Mouse (Mus musculus): ENCODE measurements at regions not wholly inside any gene's neighbourhood (a gene's known extent, or its start where the extent isn't known, plus 50 kb on each side); places are given as distances from the start of the nearest gene placed in this dataset.

DNA sequence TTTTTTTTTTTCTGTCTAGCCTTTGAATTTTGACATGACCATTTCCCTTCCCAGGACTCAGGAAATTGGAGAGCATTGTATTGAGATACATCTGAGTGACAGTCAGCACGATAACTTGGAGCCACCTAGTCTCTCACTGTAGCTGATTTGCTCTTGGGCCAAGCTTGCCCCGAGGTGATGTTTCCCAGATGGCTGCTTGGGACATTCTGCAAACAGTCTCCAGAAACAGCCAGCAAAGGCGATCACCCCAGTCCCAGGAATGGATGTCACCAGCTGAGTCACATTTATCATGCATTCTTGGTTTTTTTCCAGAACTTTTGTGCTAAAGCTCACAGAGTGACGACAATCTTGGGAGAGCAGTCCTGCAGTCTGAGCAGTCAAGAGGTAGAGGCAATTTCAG, 119.4 kb downstream of the Cog6 start:
- TF ChIP-seq CTCF (IDR thresholded peaks at IDR 0.05; ENCODE audit: borderline replicate concordance, extremely low read depth, insufficient read depth, insufficient read length): no peak
- no peak for TF ChIP-seq POLR2A (IDR thresholded peaks at IDR 0.05; ENCODE audit: borderline replicate concordance, extremely low read depth, insufficient read depth, insufficient read length, poor library complexity, severe bottlenecking)
